Mouse (Mus musculus) left cerebral cortex, adult 11 months (tissue): Measurements from ENCODE around the gene Fam209.

ENCODE experiments used
- DNase-seq: peaks from one replicate; pipeline ENCODE4 v3.0.0; 2022; ENCODE audit warnings: low spot score

Fam209 gene

DNA sequence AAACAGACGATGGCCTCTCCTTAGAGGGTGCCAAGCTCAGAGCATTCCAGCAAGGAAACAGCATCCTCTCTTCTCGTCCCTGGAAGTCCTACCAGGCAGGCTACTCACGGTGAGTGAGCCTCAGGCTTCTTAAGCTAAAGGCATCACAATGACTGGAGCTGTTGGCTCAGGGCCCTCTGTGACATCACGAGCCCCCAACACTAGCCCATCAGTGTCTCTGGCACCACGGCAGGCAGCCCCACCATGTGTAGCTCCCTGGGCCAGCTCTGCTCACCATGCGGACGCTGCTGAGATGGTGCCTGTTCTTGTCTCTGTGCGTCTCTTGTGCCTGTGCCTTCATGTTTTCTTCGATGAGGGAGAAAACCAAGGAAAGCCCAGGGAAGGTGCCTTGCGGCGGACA lies at the start of gene Fam209:
Fam209 (plus strand) TSS at position 203 of the 400 bp plus-strand sequence.
- DNase-seq, result no peak

DNA sequence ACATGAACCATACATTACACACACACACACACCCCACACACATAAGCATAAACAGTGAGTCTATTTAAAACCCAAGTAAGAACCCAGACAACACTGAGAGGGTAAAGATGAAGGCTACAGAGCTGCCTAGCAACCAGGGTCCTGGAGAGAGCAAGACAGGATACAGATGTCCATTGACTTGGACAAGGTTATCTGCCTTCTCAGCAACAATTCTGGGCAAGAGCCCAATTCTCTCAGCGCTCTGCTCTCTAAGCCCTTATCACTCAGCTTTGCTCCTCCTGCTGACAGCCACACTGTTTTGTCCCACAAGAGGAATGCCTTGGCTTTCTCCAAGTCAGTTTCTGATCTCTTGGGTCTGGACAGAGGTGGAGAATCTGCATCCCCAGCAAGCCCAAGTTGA lies 41.7 kb upstream of the Fam209 start:
- DNase-seq, result no peak

DNA sequence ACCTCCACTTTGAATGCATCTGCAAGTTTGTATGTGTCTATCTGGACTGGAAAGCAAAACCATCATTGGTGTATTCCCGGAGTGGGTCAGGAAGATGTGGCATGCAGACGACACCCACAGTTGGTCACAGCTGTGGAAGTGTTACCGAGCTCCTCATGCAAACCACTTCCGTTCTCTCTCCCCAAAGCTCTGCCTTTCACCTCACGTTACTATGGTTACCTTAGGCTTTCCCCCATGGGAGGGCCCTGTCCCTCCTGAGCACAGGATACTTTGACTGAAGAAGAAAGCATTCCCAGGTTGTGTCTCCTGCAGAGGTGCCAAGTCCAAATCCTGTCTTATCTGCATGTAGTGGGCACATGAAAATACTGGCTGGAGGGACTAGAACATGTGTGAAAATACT lies 38.6 kb upstream of the Fam209 start:
- DNase-seq, result no peak

DNA sequence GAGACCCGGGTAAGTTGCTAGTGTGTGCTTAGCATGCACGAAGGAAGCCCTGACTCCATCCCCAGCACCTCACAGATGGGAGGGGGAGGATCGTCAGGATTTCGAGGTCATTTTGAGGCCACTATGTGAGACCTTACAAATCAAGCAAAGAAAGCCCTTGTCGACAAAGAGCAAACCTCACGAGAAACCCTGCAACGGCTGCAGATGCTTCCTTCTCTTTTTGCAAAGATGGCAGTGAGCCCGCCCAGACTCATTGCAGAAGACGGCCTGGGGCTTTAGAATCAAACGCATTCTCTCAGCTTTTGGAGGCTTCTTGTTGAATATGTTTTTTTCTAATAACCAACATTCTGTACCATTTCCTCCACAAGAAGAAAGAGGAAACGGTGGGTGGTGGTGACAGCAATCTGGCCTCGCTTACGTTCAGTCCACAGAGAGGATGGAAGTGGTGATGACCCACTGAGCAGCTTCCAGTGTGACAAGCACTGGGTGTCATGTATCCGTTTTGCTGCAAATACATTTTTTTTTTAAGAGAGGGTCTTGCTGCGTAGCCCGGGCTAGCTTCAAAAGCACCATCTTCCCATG lies 34.9 kb upstream of the Fam209 start:
- no peak for DNase-seq

DNA sequence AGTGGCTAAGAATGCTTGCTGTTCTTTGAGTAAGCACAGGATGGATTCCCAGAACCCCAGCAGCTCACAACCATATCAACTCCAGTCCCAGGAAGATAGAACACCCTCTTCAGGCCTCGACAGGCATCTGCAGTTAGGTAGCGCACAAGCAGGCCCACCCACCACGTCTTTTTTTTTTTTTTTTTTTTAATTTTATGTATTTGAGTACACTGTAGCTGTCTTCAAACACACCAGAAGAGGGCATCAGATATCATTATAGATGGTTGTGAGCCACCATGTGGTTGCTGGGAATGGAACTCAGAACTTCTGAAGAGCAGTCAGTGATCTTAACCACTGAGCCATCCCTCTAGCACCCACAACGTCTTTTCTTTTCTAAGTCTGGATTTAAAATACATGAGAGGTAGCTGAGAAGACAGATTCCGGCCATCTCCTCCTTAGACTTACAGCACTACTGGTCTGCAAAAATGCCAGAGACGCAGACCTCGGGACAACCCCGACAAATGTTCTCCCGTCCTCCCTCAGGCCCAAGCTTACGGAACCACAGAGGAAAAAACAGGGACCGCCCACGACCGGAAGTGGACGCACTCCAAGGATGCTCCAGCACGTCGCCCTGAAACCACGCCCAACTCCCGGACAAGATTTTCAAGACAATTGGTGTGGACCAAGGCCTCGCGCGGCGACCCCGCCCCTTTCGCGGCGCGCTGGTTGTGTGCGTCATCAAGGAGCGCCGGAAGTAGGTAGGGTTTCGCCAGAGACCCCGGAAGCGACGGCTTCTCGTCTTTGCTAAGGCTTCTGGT lies 32.3 kb upstream of the Fam209 start, which contains the start of gene Rtf2:
Rtf2 (plus strand) TSS at position 714 of the 797 bp plus-strand sequence.
- DNase-seq, result peak; percentile 98

DNA sequence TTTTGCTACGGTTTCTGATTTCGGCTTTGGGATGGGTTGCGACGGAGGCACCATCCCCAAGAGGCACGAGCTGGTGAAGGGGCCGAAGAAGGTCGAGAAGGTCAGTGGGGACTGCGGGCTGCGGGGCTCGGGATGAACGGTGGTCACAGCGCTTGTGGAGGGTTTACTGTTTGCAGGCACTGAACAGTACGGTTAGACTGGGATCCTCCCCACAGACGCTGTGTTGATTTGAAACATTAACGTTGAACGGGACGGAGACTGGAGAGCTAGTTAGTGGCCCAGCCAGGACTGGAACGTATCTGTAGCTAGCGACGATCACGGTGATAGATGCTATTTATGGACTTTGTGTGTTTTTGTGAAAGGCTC lies 31.7 kb upstream of the Fam209 start:
- no peak for DNase-seq

DNA sequence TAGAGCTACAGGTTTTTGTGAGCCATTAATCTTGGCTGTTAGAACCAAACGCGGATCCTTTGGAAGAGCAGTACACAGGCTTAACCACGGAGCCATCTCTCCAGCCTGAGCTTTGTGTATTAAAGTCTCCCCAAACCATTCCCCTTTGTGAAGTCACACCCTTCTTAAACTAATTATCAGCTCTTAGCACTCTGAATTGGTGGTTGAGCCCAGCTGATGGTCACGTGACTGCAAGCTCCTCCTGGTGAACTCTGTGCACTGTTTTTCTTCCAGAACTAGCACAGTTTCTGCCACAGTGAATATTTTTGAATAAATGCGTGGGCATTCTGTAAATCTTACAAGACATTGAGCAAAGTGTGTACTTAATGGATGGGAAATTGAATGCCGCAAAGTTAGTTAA lies 31.1 kb upstream of the Fam209 start:
- no peak for DNase-seq

DNA sequence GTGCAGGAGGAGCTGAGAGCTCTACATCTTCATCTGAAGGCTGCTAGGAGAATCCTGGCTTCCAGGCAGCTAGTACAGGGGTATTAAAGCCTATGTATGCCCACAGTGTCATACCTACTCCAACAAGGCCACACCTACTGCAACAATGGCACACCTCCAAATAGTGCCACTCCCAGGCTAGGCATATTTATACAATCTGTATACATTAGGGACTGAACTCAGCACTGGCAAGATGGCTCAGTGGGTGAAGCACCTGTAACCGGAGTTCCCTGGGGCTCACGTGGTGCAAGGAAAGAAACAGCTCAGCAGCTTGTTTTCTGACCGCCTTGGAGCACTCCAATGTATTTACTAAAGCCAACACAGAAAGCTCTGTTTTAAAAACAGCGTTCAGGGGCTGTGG lies 26.7 kb upstream of the Fam209 start:
- no peak for DNase-seq

DNA sequence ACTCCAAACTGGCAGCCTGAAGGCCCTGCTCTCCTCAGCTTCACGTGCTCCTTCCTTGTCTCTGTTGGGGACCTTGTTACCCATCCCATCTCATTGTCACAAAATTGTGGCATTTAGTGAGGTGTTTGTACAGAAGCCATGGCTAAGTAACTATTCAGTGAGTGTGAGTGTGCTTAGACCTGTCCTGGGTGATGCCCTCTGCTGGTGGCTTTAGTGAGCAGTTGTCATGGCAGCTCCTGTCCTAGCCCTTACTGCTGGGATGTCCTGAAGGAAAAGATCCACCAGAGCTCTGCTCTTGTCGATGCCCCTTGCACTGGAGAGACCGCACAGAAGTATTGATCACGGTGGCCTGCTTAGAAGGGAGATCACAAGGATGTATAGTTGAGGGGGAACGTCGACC lies 25.0 kb upstream of the Fam209 start:
- DNase-seq, result no peak

DNA sequence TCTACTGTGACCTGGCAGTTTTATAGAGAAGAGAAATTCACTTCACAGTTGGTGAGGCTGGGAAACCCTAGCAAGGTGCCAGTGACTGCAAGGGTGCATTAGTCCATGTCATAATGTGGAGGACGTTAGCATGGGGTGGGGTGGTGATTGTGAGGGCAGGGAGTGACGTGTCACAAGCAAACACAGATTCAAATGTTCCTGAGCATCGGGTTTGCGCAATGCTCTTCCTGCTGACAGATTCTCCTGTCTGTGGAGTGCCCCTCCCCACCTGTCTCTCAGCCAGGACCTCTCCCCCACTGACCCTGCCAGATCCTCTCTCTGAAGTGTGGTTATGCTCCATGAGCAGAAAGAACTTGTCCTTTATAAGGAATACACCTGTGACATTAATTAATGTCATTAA lies 24.0 kb upstream of the Fam209 start:
- no peak for DNase-seq

DNA sequence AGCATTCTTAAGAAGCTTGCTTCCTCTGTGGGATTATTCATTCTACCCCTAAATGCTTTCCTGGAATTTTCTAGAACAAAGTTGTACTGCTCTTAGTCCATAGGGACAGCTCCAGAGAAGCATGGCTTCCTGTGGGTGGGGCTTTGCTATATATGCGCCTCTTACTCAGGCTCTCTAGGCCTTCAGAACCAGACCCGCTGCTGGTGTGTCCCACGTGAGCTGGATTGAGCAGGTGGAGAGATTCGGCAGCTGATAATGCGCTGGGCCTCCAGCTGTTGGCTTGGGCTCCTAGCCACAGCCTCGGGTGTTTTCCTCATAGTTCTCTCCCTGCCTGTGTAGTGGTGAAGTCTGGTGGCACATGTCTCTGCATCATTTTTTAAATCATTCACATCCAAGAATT lies 21.7 kb upstream of the Fam209 start:
- DNase-seq, result no peak

DNA sequence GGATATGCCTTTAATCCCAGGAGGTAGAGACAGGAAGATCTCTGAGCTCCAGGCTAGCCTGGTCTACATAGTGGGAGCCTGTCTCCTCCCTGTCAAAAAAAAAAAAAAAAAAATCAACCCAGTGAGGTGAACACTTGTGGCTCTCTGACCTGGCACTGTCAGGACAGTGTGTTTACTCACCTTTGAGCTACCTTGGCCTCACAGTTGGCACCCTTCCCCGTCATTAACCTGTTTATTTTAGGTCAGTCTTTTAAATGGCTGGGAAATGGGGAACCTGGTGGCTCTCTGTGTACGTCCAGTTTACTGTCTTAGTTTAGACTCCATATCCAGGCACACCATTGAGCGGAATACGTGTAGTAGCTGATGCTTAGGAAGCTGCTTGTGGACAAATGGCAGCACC lies 20.3 kb upstream of the Fam209 start:
- no peak for DNase-seq

DNA sequence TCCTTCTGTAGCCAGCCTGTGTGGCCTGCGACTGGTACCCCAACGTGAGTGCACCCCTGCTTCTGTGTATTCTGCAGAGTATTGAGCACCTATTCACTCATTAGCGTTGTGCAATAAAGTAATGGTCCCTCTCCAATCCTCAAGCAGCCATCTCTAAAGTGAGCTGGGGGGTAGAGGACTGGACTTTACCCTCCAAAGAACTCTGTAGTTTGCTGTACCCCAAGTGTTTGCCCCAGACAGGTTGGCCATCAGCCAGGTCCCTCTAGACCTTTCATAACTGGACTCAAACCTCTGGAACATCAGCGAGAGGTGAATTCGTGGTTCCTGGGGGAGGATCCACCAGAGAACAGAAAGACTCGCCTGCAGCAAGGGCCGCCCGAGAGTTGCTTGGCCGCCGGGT lies 19.9 kb upstream of the Fam209 start:
- DNase-seq, result no peak

DNA sequence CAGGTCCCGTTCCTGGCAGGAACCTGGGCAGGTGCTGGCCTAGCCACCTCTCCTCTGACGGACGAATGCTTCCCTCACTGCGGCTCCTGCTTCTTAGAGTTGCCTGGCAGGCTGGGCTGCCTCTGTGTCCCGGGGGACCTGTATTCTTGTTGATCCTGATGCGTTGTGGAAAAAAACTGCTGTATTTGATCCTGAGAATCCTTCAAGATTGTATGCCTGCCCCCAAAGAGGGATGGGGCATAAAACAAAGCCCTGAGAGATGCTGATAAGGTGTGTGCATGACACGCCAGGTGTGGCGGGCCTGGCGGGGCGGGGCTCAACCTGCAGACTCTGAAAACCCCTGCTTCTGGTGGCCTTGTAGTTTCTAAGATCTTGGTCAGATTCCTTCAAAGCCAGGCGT lies 13.8 kb upstream of the Fam209 start, which contains the start of gene Gcnt7:
Gcnt7 (minus strand) TSS at position 101 of the 400 bp plus-strand sequence.
- no peak for DNase-seq

DNA sequence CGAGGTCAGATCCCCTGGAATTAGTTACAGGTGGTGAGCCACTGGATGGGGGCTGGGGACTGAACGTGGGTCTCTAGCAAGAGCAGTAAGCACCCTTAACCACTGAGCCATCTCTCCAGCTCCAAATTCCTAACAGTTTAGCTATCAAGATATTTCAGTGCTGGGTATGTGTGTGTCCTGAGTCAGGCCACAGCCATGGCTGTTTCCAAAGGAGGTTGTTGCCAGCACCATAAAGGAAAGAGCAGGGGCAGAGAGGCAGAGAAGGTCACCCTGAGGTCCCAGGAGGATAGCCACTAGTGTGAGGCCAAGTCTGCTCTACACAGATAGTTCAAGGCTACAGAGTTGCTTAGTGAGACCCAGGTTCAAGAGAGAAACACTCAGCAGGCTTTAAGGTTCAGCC lies 11.7 kb upstream of the Fam209 start:
- DNase-seq, result no peak

DNA sequence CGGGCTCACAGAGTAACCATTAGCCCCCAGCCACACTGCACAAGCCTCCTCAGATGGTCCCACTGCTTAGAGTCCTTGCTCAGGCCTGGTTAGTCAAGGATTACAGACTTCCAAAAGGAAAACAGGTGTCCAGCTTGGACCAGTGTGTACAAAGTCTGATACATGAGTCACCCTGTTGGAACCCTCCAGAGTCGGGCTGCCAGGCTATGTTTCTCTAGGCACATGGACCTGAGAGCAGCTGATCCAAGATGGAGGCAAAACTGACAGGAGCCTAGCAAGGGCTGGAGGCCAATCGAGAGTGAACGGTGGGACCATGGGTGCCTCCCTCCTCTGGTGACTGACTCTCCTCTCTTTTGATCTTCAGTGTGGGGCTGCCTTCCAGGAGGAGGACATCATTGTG lies 9.5 kb upstream of the Fam209 start:
- DNase-seq, result no peak

DNA sequence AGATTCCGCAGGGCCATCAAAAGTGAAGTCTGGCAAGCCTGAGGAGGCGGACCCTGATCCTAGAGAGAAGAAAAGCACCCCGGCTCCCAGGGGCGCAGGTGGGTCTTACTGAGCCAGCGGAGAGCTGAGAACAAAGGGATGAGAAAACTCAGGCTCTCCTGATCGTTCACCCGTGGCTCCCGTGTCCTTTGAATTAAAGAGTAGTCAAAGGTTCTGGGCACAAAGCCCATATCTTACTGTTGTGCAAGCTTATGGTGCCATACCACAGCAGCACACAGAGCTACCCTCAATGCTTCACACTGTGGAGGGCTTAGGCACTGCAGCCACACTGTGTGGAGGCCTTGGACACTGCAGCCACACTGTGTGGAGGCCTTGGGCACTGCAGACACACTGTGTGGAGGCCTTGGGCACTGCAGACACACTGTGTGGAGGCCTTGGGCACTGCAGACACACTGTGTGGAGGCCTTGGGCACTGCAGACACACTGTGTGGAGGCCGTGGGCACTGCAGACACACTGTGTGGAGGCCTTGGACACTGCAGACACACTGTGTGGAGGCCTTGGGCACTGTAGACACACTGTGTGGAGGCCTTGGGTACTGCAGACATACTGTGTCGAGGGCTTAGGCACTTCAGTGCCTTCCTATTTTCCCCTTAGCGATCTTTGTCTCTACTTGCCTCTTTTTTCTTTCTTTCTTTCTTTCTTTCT lies 5.7 kb upstream of the Fam209 start:
- no peak for DNase-seq

DNA sequence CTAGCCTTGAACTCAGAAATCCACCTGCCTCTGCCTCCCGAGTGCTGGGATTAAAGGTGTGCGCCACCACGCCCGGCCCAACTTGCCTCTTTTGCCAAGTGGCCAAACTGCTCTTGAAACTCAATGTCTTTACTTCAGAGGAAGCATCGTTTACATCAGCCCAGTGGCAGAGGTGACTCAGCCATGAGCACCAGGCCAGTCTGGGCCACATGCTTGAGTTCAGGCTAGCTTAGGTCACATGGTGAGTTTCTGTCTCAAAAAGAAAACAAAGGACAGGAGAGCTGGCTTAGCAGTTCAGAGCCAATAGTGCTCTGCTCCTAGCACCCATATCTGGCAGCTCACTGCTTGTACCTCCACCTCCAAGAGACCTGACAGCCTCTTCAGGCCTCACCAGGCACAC lies 5.1 kb upstream of the Fam209 start:
- DNase-seq, result no peak

DNA sequence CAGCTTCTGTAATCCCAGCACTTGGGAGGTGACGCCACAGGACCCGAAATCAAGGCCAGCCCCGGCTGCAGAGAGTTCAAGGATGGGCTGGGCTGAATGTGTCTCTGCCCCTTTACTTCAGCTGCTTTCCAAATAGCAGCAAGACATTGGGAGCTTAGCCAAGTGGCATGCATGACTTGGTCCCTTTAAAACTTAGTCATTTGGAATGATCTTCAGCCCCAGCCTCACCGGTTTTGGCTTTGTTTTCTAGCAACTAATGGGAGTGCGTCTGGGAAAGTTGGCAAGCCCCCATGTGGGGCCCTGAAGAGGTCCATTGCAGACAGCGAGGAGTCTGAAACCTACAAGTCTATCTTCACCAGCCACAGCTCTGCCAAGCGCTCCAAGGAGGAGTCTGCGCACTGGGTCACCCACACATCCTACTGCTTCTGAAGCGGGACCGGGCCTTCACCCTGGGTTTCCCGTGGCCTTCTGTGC lies 3.9 kb upstream of the Fam209 start:
- no peak for DNase-seq

DNA sequence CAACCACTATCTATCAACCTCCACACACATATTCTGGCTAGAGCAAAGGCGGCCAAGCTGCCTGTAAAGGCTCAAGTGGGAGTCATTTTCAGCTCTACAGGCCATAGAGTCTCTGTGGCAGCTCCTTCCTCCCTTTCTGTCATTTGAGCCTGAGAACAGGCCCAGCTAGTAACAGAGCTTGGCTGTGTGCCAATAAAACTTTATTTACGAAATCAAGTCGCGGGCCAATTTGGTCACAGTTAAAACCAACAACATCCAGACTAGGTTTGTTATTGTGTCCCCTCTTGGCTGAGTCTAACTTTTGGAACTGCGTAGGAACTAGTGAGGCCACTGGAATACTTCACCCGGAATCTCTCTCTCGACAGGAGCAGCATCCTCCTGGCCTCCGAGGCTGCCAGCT lies 1.3 kb downstream of the Fam209 start:
- no peak for DNase-seq

DNA sequence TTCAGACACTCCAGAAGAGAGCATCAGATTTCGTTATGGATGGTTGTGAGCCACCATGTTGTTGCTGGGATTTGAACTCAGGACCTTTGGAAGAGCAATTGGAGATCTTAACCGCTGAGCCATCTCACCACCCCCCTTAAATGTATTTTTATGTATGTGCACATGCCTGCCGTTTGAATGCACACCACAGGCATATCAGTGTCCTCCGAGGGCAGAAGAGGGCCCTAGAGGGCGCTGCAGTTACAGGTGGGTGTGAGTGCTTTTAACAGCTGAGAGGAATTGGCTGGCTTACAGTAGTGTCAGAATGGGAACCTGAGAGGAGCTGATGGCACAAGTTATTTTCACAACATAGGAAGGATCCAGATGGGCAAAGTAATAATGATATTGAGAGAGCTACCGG lies 2.6 kb downstream of the Fam209 start:
- no peak for DNase-seq

DNA sequence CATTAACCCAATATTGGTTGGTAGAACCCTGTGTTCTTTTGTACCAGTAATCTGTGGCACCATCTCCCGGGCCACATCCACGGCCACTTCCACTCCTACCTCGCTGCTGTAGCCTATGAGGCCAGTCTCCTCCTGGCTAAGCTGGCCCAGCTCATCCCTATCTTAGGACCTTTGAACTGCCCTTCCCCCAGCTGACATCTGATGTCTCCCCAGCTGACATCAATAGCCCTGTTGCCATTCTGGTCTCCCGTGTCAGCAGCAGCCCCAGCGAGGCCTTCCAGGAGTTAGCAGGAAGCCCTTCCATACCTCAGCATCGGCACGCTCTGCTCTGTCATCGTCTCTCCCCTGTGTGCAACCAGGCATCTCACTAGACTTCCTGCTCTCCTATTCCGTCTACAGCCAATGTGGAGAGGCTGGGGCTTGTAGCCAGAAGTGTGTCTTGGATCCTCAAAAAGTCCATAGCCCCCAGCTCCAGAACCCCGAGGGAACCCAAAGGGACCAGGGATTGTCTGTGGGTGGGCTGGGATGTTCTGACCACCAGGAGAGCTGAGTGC lies 4.5 kb downstream of the Fam209 start:
- no peak for DNase-seq

DNA sequence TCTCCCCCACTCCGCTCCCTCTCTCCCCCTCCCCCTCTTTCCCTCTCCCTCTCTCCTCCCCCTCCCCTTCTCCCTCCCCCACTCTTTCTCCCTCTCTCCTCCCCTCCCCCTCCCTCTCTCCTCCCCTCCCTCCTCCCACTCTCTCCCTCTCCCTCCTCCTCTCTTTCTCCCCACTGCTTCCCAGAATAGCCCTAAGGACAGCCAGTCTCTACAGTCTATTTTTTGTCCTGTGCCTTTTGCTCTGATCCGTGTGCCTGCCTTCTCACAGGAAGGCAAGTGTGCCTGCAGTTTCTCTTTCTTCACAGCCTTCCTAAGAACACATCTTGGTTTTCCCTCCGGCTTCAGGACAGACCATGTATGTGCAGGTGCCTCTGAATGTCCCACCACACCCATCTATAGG lies 5.0 kb downstream of the Fam209 start:
- no peak for DNase-seq
